Mouse (Mus musculus) ES-E14 (cell line): Measurements from ENCODE around the gene Tnnt3. TPM values are rescaled to one million over a fixed set of nuclear protein-coding genes. Genes with fewer than 3 reads are reported as not detected.

Experiments used
- DNase-seq: peaks from one replicate; pipeline ENCODE4 v3.0.0-alpha.2; 2013; ENCODE audit warnings: low read depth, low spot score
- H3K27ac ChIP-seq: 2 replicates; pipeline ENCODE4 v1.5.1; 2012; ENCODE audit warnings: low read depth, mild to moderate bottlenecking, low read length, moderate library complexity, mixed read lengths; ENCODE audit not compliant: poor library complexity, insufficient read depth, severe bottlenecking
- H3K36me3 ChIP-seq: 2 replicates; pipeline ENCODE4 v1.6.1; 2012; ENCODE audit warnings: mild to moderate bottlenecking, low read length, moderate library complexity, mixed read lengths; ENCODE audit not compliant: control insufficient read depth, poor library complexity, insufficient read depth, severe bottlenecking
- H3K4me1 ChIP-seq, 2 experiments: fragments of 150-350 bp in 1 of 2; sonication (generic) in 1 of 2; 2 replicates each; pipeline ENCODE4 v1.6.1; 2012; ENCODE audit warnings: low read length in 2 of 2, mild to moderate bottlenecking in 1 of 2, mixed read lengths in 1 of 2; ENCODE audit not compliant: control insufficient read depth in 2 of 2, insufficient read depth in 2 of 2, poor library complexity in 1 of 2
- H3K4me3 ChIP-seq, 2 experiments: fragments of 150-350 bp in 1 of 2; sonication (generic) in 1 of 2; 2 replicates each; pipeline ENCODE4 v1.5.1; 2012; ENCODE audit warnings: low read length in 2 of 2, low read depth in 1 of 2, mild to moderate bottlenecking in 1 of 2, mixed read lengths in 1 of 2; ENCODE audit not compliant: insufficient read depth in 1 of 2, poor library complexity in 1 of 2, severe bottlenecking in 1 of 2
- H3K9ac ChIP-seq: 2 replicates; pipeline ENCODE4 v1.6.1; 2012; ENCODE audit warnings: low read depth, mild to moderate bottlenecking, low read length, mixed read lengths; ENCODE audit not compliant: poor library complexity, insufficient read depth, severe bottlenecking
- H3K9me3 ChIP-seq: fragments of 150-350 bp; sonication (generic); 2 replicates; pipeline ENCODE4 v1.6.1; 2012; ENCODE audit warnings: low read depth, mild to moderate bottlenecking, low read length; ENCODE audit not compliant: control insufficient read depth, insufficient read depth
- CHD2 ChIP-seq: IDR thresholded peaks from 2 replicates; pipeline ENCODE4 v1.6.1; 2014; ENCODE audit warnings: mild to moderate bottlenecking, low read depth, low read length, inconsistent platforms
- HCFC1 ChIP-seq: IDR thresholded peaks from 2 replicates; pipeline ENCODE4 v1.6.1; 2012; ENCODE audit warnings: low read length, inconsistent platforms, borderline replicate concordance; ENCODE audit not compliant: insufficient read depth
- MAFK ChIP-seq: IDR thresholded peaks from 2 replicates; pipeline ENCODE4 v1.6.1; 2014; ENCODE audit warnings: mild to moderate bottlenecking, low read depth, low read length, inconsistent platforms; ENCODE audit not compliant: insufficient read depth
- ZC3H11A ChIP-seq: IDR thresholded peaks from 2 replicates; pipeline ENCODE4 v1.6.1; 2012; ENCODE audit warnings: low read depth, mild to moderate bottlenecking, inconsistent platforms, low read length, borderline replicate concordance
- ZNF384 ChIP-seq: IDR thresholded peaks from 2 replicates; pipeline ENCODE4 v1.6.1; 2012; ENCODE audit warnings: low read depth, low read length, inconsistent platforms
- in situ Hi-C, 2 experiments: fragments of 600-800 bp; cut with MboI; formaldehyde crosslinking; loops; one replicate each; pipeline ENCODE4 v1.15.1; 2025; ENCODE audit warnings: low sequenced_read_pairs in 2 of 2, inconsistent platforms in 1 of 2; ENCODE audit not compliant: unreplicated experiment in 2 of 2
- total RNA-seq: library from RNA; depleted of rRNA; stranded (reverse); fragments of 300-350 nt; gene quantifications from 2 replicates; pipeline ENCODE4 v1.2.3, GENCODE M21; 2012

The Tnnt3 gene
- total RNA-seq, 1 experiment, result 6.4 TPM

DNA sequence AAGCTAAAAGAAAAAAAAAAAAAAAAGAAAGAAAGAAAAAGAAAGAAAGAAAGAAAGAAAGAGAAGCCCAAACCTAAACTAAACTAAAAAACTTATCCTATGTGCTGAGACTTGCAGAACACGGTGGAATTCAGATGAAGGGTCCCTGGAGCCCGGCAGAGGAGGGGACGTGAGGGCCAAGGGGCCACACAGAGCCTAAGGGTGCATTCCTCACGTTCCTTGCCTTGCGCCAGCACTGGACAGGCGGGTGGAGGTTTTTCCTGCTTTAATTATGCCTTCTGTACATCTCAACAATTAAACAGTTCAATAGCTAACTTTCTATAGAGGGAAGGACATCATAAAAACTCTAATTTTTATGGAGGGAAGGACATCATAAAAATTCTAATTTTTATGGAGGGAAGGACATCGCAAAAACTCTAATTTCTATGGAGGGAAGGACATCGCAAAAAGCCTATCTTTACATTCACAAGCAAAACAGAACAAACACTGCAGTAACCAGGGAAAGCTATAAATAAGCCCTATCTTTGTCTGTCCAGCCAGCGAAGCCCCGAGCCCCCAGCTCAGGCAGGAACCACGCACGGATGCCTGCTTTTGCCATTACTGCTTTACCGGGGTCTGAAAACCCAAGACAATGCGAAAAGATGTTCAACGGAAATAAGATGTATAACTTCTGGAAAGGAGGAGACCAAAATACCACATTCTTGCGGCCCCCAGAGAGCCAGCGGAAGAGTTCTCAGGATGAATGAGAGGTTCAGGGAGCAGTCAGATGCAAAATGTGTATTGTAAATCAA is 24.8 kb downstream of the Tnnt3 start:
- no peak for TF ChIP-seq CHD2
- in situ Hi-C loops, result no loop called here
- Histone ChIP-seq H3K4me1 (no peaks in the 10 kb centered on the region), H3K36me3 (no peaks in the 10 kb centered on the region), H3K9ac (no peak overlapping the region), H3K9me3 (no peaks in the 10 kb centered on the region), H3K4me3 (no peak overlapping the region), H3K27ac (no peak overlapping the region)
- DNase-seq, result no peak

- no peak overlapping the region for H3K27ac ChIP-seq
- H3K9me3 ChIP-seq, result no peaks in the 10 kb centered on the region
- no peaks in the 10 kb centered on the region for H3K36me3 ChIP-seq
- TF ChIP-seq HCFC1 (no peak), ZNF384 (no peak), ZC3H11A (no peak), MAFK (no peak), CHD2 (no peak)
- H3K4me1 ChIP-seq, result no peaks in the 10 kb centered on the region
- DNase-seq, result no peak
- no peak overlapping the region for H3K9ac ChIP-seq
- no peak overlapping the region for H3K4me3 ChIP-seq
- in situ Hi-C loops, result no loop called here
Observed at GRCm38 (mm10) chr7:142525342-142526178, 26.9 kb downstream of the Tnnt3 start.

GRCm38 (mm10) chr7:142529350-142529749 is 30.7 kb downstream of the Tnnt3 start:
- Histone ChIP-seq H3K4me3 (no peak overlapping the region), H3K9me3 (no peaks in the 10 kb centered on the region), H3K4me1 (peaks cover 0 to 9% of the 10 kb centered on the region in 2 experiments; a peak in 2 of 4 replicates), H3K27ac (no peak overlapping the region), H3K36me3 (no peaks in the 10 kb centered on the region), H3K9ac (no peak overlapping the region)
- no peak for DNase-seq
- TF ChIP-seq CHD2 (no peak), ZNF384 (no peak), ZC3H11A (no peak), MAFK (no peak), HCFC1 (no peak)
- in situ Hi-C loops, result no loop called here

DNA sequence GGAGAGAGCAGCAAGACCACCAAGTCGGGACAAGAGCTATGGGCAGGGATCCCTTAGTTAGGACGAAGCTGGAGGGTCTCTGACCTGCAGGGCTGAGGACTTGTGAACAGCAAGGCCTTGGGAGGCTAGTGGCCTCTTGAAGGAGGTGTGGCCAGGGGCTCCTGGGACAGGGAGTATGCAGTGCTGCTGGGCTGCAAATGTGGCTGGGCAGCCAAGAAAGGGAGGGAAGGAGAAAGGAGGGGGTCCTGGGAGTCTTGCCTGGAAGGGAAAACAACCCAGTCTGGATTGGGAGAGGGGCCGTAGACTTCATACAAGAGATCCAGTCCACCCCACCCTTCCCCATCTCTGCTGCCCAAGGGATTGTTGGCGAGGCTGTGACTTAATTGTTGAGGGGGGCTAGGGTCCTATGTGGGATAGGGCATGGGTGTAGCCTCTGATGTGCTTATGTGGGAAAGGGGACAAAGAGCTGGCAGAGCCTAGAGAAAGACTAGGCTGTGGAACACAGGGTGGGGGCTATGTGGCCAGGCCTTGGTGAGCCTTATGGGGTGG is 33.4 kb downstream of the Tnnt3 start:
- TF ChIP-seq ZC3H11A (no peak), HCFC1 (no peak), ZNF384 (no peak), MAFK (no peak), CHD2 (no peak)
- Histone ChIP-seq H3K9me3 (no peaks in the 10 kb centered on the region), H3K9ac (no peak overlapping the region), H3K27ac (no peak overlapping the region), H3K4me3 (no peak overlapping the region), H3K4me1 (peaks cover 2 to 13% of the 10 kb centered on the region in 2 experiments; a peak in 3 of 4 replicates), H3K36me3 (peaks cover 3% of the 10 kb centered on the region; the same call in 1 of the 2 replicates)
- in situ Hi-C loops, result no loop called here
- DNase-seq, result no peak
